Mouse (Mus musculus) heart, embryonic 14.5 days (tissue): Measurements from ENCODE around the gene Brf1. TPM values are rescaled to one million over a fixed set of nuclear protein-coding genes. Genes with fewer than 3 reads are reported as not detected.

ENCODE experiments used
- ATAC-seq: fragments of 200-750 bp; cut with Nextera tagmentation; 2 replicates; pipeline ENCODE4 v1.8.0; 2017; ENCODE audit warnings: low read depth, moderate TSS enrichment; ENCODE audit not compliant: insufficient number of reproducible peaks, insufficient read depth, low FRiP score
- H3K27ac ChIP-seq, 2 experiments: fragments of 200-500 bp in 1 of 2; fragments of 300-500 bp in 1 of 2; sonication (generic) in 1 of 2; replicated peaks in 1 of 2; 2 replicates each; pipeline ENCODE4 v1.5.1; 2012 to 2014; ENCODE audit warnings: low read depth in 2 of 2, low read length in 2 of 2, control low read depth in 1 of 2, mild to moderate bottlenecking in 1 of 2, mixed read lengths in 1 of 2; ENCODE audit not compliant: control insufficient read depth in 1 of 2, insufficient read depth in 1 of 2
- H3K27me3 ChIP-seq: fragments of 300-500 bp; sonication (generic); 2 replicates; pipeline ENCODE4 v1.6.1; 2014; ENCODE audit warnings: mild to moderate bottlenecking, low read length, control low read depth; ENCODE audit not compliant: control insufficient read depth, insufficient read depth
- H3K36me3 ChIP-seq: fragments of 300-500 bp; sonication (generic); 2 replicates; pipeline ENCODE4 v1.6.1; 2014; ENCODE audit warnings: mild to moderate bottlenecking, control low read depth, low read length, mixed read lengths; ENCODE audit not compliant: control insufficient read depth, insufficient read depth
- H3K4me1 ChIP-seq, 2 experiments: fragments of 200-500 bp in 1 of 2; fragments of 300-500 bp in 1 of 2; sonication (generic) in 1 of 2; 2 replicates each; pipeline ENCODE4 v1.6.1; 2012 to 2014; ENCODE audit warnings: low read length in 2 of 2, control low read depth in 1 of 2, mixed read lengths in 1 of 2; ENCODE audit not compliant: control insufficient read depth in 2 of 2, insufficient read depth in 2 of 2
- H3K4me2 ChIP-seq: fragments of 300-500 bp; sonication (generic); 2 replicates; pipeline ENCODE4 v1.6.1; 2014; ENCODE audit warnings: mild to moderate bottlenecking, low read length
- H3K4me3 ChIP-seq, 2 experiments: fragments of 200-500 bp in 1 of 2; fragments of 300-500 bp in 1 of 2; sonication (generic) in 1 of 2; 2 replicates each; pipeline ENCODE4 v1.5.1; 2012 to 2014; ENCODE audit warnings: low read length in 2 of 2, mild to moderate bottlenecking in 2 of 2, control low read depth in 1 of 2, low read depth in 1 of 2, moderate library complexity in 1 of 2; ENCODE audit not compliant: control insufficient read depth in 1 of 2, insufficient read depth in 1 of 2
- H3K9ac ChIP-seq: fragments of 300-500 bp; sonication (generic); 2 replicates; pipeline ENCODE4 v1.6.1; 2014; ENCODE audit warnings: mild to moderate bottlenecking, low read length
- H3K9me3 ChIP-seq: fragments of 300-500 bp; sonication (generic); 2 replicates; pipeline ENCODE4 v1.6.1; 2016; ENCODE audit warnings: low read length, control low read depth; ENCODE audit not compliant: control insufficient read depth
- WGBS: fragments of 180-500 bp; shearing (Covaris S2); extraction: QIAGEN DNeasy Blood & Tissue Kit; methylation state at CpG from one replicate; pipeline ENCODE4 v1.1.7; 2014; 5-methylcytosine and 5-hydroxymethylcytosine counted together
- polyA plus RNA-seq: library from polyadenylated mRNA; unstranded; fragments of >200 nt; fragmentation: Nextera tagmentation; extraction: Ambion mirVana; gene quantifications from 2 replicates; pipeline ENCODE4 v1.2.1, GENCODE M21; 2014

Brf1 gene
- 40.5 and 42.5 TPM in 2 replicates for polyA plus RNA-seq

- Histone ChIP-seq H3K9ac (peak within 1 kb of the TSS; percentile 96), H3K4me2 (peak within 1 kb of the TSS; percentile 81), H3K27ac (peak within 1 kb of the TSS; percentile 83 to 98), H3K4me3 (peak within 1 kb of the TSS; percentile 91 to 97), H3K9me3 (no peaks in the 10 kb centered on the region), H3K27me3 (no peaks in the 10 kb centered on the region), H3K4me1 (peaks cover 10 to 28% of the 10 kb centered on the region in 2 experiments), H3K36me3 (no peaks in the 10 kb centered on the region)
- peak; percentile 98 for ATAC-seq
- WGBS: under 1% methylated on average over 90 of the region's 96 CpGs
Observed at GRCm38 (mm10) chr12:113000294-113001132, at the start of gene Brf1. Gene Brf1, minus strand, starts transcription at chr12:113000704.

GRCm38 (mm10) chr12:113049836-113050235, 49.3 kb upstream of the Brf1 start:
- Histone ChIP-seq H3K36me3 (peaks cover 66% of the 10 kb centered on the region), H3K4me2 (no peak overlapping the region), H3K4me3 (no peak overlapping the region), H3K9ac (no peak overlapping the region), H3K4me1 (peaks cover 11 to 16% of the 10 kb centered on the region in 2 experiments), H3K9me3 (no peaks in the 10 kb centered on the region), H3K27me3 (no peaks in the 10 kb centered on the region), H3K27ac (no peak overlapping the region)
- no peak for ATAC-seq
- WGBS: 89% methylated on average over 9 of the region's 9 CpGs

- H3K4me2 ChIP-seq: no peak overlapping the region
- no peak for ATAC-seq
- peaks cover 57% of the 10 kb centered on the region for H3K36me3 ChIP-seq
- WGBS: 87% methylated on average over 5 of the region's 5 CpGs
- H3K27me3 ChIP-seq: no peaks in the 10 kb centered on the region
- peaks cover 11 to 16% of the 10 kb centered on the region in 2 experiments for H3K4me1 ChIP-seq
- no peak overlapping the region for H3K9ac ChIP-seq
- no peak overlapping the region for H3K27ac ChIP-seq
- H3K9me3 ChIP-seq: no peaks in the 10 kb centered on the region
- H3K4me3 ChIP-seq: no peak overlapping the region
Observed at GRCm38 (mm10) chr12:113048103-113048502, 47.6 kb upstream of the Brf1 start.

- no peak overlapping the region for H3K4me2 ChIP-seq
- peaks cover 11 to 12% of the 10 kb centered on the region in 2 experiments for H3K4me1 ChIP-seq
- 84% methylated on average over 15 of the region's 15 CpGs for WGBS
- no peaks in the 10 kb centered on the region for H3K27me3 ChIP-seq
- H3K4me3 ChIP-seq: no peak overlapping the region
- H3K9ac ChIP-seq: no peak overlapping the region
- H3K36me3 ChIP-seq: peaks cover 47% of the 10 kb centered on the region
- H3K9me3 ChIP-seq: no peaks in the 10 kb centered on the region
- no peak for ATAC-seq
- no peak overlapping the region for H3K27ac ChIP-seq
Observed at GRCm38 (mm10) chr12:113046861-113047260, 46.4 kb upstream of the Brf1 start.

GRCm38 (mm10) chr12:113044916-113045677, 44.6 kb upstream of the Brf1 start:
- H3K4me1 ChIP-seq: peaks cover 10 to 19% of the 10 kb centered on the region in 2 experiments
- no peak overlapping the region for H3K9ac ChIP-seq
- no peak overlapping the region for H3K27ac ChIP-seq
- H3K27me3 ChIP-seq: no peaks in the 10 kb centered on the region
- H3K9me3 ChIP-seq: no peaks in the 10 kb centered on the region
- H3K4me3 ChIP-seq: no peak overlapping the region
- H3K36me3 ChIP-seq: peaks cover 37% of the 10 kb centered on the region
- H3K4me2 ChIP-seq: no peak overlapping the region
- no peak for ATAC-seq
- 82% methylated on average over 3 of the region's 3 CpGs for WGBS

- 72% methylated on average over 2 of the region's 2 CpGs for WGBS
- no peak for ATAC-seq
- H3K4me1 ChIP-seq: peaks cover 8 to 19% of the 10 kb centered on the region in 2 experiments
- H3K36me3 ChIP-seq: peaks cover 19% of the 10 kb centered on the region
- no peak overlapping the region for H3K4me3 ChIP-seq
- H3K9ac ChIP-seq: no peak overlapping the region
- H3K27ac ChIP-seq: no peak overlapping the region
- no peaks in the 10 kb centered on the region for H3K9me3 ChIP-seq
- no peak overlapping the region for H3K4me2 ChIP-seq
- H3K27me3 ChIP-seq: no peaks in the 10 kb centered on the region
Observed at GRCm38 (mm10) chr12:113042543-113042942, 42.0 kb upstream of the Brf1 start.

- Histone ChIP-seq H3K9me3 (no peaks in the 10 kb centered on the region), H3K9ac (no peak overlapping the region), H3K27ac (no peak overlapping the region), H3K4me1 (peaks cover 5 to 19% of the 10 kb centered on the region in 2 experiments), H3K27me3 (no peaks in the 10 kb centered on the region), H3K36me3 (peaks cover 12% of the 10 kb centered on the region), H3K4me3 (no peak overlapping the region), H3K4me2 (no peak overlapping the region)
- 46% methylated on average over 15 of the region's 15 CpGs for WGBS
- peak; percentile 7; the same call in 1 of the 2 replicates for ATAC-seq
Observed at GRCm38 (mm10) chr12:113041481-113042439, 41.3 kb upstream of the Brf1 start.
